Mouse (Mus musculus): ENCODE measurements around the gene Ebf3. TPM values are rescaled to one million over a fixed set of nuclear protein-coding genes. Genes with fewer than 3 reads are reported as not detected.

The Ebf3 gene
- polyA plus RNA-seq, 1 experiment, result 0.19 TPM

DNA sequence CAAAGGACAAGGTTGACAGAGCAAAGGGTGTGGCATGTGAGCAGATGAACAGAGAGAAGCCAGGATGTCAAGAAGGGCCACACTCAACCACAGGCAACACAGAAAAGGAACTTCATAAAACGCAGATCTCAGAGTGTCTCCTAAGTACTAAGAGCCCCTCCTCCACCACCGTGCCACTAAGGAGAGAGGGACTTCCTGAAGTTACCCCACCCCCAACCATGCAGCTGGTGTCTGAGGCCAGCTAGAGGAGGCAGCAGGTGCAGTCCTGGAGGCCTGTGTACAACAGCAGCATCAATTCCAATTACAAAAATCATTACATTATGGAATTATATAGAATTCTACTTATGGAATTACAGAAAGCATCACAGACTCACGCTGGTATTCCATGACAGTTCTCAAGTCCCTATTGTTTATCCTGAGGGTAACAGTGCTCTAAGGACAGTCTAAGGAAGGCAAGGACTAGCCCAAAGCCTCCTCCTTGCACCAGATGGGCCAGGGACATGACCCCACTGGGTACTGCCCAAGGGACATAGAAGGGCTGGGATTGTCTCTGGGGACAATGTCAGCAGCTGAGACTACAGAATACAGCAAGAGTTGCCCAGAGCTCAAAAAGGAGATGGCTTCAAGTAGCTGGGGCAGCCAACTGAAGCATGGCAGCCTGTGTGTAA, 24.8 kb downstream of the Ebf3 start:
- no peak overlapping the region for H3K27ac ChIP-seq (ENCODE audit: insufficient read depth, low read depth, low read length)
- TF ChIP-seq CTCF (IDR thresholded peaks at IDR 0.05; ENCODE audit: low read depth, low read length) (no peak), POLR2A (IDR thresholded peaks at IDR 0.05; ENCODE audit: borderline replicate concordance, low read depth, low read length) (no peak)
- no peaks in the 10 kb centered on the region for H3K4me1 ChIP-seq (ENCODE audit: control insufficient read depth, insufficient read depth, low read length)
- H3K4me3 ChIP-seq (ENCODE audit: insufficient read depth, low read length), result no peak overlapping the region

GRCm38 (mm10) chr7:137278171-137278570, 36.1 kb downstream of the Ebf3 start:
- TF ChIP-seq CTCF (IDR thresholded peaks at IDR 0.05; ENCODE audit: low read depth, low read length) (no peak), POLR2A (IDR thresholded peaks at IDR 0.05; ENCODE audit: borderline replicate concordance, low read depth, low read length) (no peak)
- Histone ChIP-seq H3K4me1 (ENCODE audit: control insufficient read depth, insufficient read depth, low read length) (no peaks in the 10 kb centered on the region), H3K27ac (ENCODE audit: insufficient read depth, low read depth, low read length) (no peak overlapping the region), H3K4me3 (ENCODE audit: insufficient read depth, low read length) (no peak overlapping the region)

GRCm38 (mm10) chr7:137277713-137278112, 36.5 kb downstream of the Ebf3 start:
- no peaks in the 10 kb centered on the region for H3K4me1 ChIP-seq (ENCODE audit: control insufficient read depth, insufficient read depth, low read length)
- H3K27ac ChIP-seq (ENCODE audit: insufficient read depth, low read depth, low read length), result no peak overlapping the region
- no peak overlapping the region for H3K4me3 ChIP-seq (ENCODE audit: insufficient read depth, low read length)
- no peak for TF ChIP-seq CTCF (IDR thresholded peaks at IDR 0.05; ENCODE audit: low read depth, low read length)
- TF ChIP-seq POLR2A (IDR thresholded peaks at IDR 0.05; ENCODE audit: borderline replicate concordance, low read depth, low read length), result no peak

DNA sequence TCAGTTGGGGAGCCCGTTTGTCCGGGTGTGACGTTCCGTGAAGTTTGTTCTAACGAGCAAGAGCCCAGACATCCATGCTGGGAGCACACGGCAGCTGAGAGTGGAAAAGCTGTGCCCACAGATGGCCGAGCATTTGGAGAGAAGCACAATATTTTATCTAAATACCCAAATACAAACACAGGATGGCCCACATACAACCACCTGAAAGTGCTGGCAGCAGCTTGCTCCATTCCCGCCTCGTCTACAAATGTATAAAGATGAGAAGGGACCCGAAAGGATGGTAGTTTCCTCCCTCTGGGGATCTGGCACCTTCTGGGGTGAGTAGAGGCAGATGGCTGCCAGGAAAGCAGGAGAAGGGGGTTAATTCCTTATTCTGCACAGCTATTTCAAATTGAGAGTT, 42.0 kb downstream of the Ebf3 start:
- TF ChIP-seq POLR2A (IDR thresholded peaks at IDR 0.05; ENCODE audit: borderline replicate concordance, low read depth, low read length), result no peak
- TF ChIP-seq CTCF (IDR thresholded peaks at IDR 0.05; ENCODE audit: low read depth, low read length), result no peak
- no peak overlapping the region for H3K4me3 ChIP-seq (ENCODE audit: insufficient read depth, low read length)
- H3K27ac ChIP-seq (ENCODE audit: insufficient read depth, low read depth, low read length), result no peak overlapping the region
- no peaks in the 10 kb centered on the region for H3K4me1 ChIP-seq (ENCODE audit: control insufficient read depth, insufficient read depth, low read length)

GRCm38 (mm10) chr7:137268452-137269155, 45.6 kb downstream of the Ebf3 start:
- H3K4me3 ChIP-seq (ENCODE audit: insufficient read depth, low read length), result no peak overlapping the region
- no peaks in the 10 kb centered on the region for H3K4me1 ChIP-seq (ENCODE audit: control insufficient read depth, insufficient read depth, low read length)
- no peak overlapping the region for H3K27ac ChIP-seq (ENCODE audit: insufficient read depth, low read depth, low read length)
- TF ChIP-seq CTCF (IDR thresholded peaks at IDR 0.05; ENCODE audit: low read depth, low read length), result no peak
- no peak for TF ChIP-seq POLR2A (IDR thresholded peaks at IDR 0.05; ENCODE audit: borderline replicate concordance, low read depth, low read length)

DNA sequence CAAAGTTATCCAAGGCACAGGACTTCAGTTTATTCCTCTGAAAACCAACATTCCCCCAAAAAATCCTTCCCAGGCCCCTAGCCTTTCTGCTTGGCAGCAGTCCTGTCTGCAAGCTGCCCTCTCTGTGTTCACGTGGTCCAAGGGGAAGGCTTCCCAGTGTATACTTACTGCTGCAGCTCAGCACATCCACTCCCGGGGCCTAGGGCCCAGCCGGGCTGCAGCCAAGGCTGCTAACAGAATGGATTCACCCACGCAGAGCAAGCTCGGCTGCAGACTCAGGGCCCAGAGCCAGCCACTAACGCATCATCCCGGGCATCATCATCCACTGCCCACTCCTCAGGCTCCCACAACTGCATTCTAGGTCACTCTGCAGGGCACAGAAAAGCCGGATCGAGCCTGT, 46.8 kb downstream of the Ebf3 start:
- TF ChIP-seq CTCF (IDR thresholded peaks at IDR 0.05; ENCODE audit: low read depth, low read length), result no peak
- TF ChIP-seq POLR2A (IDR thresholded peaks at IDR 0.05; ENCODE audit: borderline replicate concordance, low read depth, low read length), result no peak
- no peak overlapping the region for H3K4me3 ChIP-seq (ENCODE audit: insufficient read depth, low read length)
- no peaks in the 10 kb centered on the region for H3K4me1 ChIP-seq (ENCODE audit: control insufficient read depth, insufficient read depth, low read length)
- H3K27ac ChIP-seq (ENCODE audit: insufficient read depth, low read depth, low read length), result no peak overlapping the region

DNA sequence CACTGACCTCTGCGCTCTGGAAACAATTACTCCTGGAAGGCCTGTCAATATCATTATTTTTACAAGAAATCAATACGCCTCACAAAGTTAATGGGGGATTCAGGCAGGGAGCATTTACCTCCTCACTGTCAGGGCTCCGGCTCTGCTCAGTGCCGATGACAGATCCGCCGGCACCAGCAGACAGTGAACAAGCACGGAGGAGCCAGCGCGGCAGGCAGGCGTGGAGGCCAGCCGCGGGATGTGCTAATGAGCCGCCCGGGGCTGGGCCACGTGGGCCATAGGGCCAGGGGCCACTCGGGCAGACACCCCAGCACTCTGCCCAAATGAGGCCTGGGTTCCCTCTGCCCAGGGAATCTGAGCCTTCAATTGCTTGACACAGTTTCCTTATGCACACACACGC, 47.7 kb downstream of the Ebf3 start:
- no peak overlapping the region for H3K4me3 ChIP-seq (ENCODE audit: insufficient read depth, low read length)
- H3K4me1 ChIP-seq (ENCODE audit: control insufficient read depth, insufficient read depth, low read length), result no peaks in the 10 kb centered on the region

GRCm38 (mm10) chr7:137262330-137262729, 51.9 kb downstream of the Ebf3 start:
- Histone ChIP-seq H3K27ac (ENCODE audit: insufficient read depth, low read depth, low read length) (no peak overlapping the region), H3K4me1 (ENCODE audit: control insufficient read depth, insufficient read depth, low read length) (no peaks in the 10 kb centered on the region), H3K4me3 (ENCODE audit: insufficient read depth, low read length) (no peak overlapping the region)
- no peak for TF ChIP-seq CTCF (IDR thresholded peaks at IDR 0.05; ENCODE audit: low read depth, low read length)
- TF ChIP-seq POLR2A (IDR thresholded peaks at IDR 0.05; ENCODE audit: borderline replicate concordance, low read depth, low read length), result no peak

More for the DNA sequence above, 47.7 kb downstream of the Ebf3 start:
- no peak overlapping the region for H3K27ac ChIP-seq (ENCODE audit: insufficient read depth, low read depth, low read length)
- no peak for TF ChIP-seq POLR2A (IDR thresholded peaks at IDR 0.05; ENCODE audit: borderline replicate concordance, low read depth, low read length)

DNA sequence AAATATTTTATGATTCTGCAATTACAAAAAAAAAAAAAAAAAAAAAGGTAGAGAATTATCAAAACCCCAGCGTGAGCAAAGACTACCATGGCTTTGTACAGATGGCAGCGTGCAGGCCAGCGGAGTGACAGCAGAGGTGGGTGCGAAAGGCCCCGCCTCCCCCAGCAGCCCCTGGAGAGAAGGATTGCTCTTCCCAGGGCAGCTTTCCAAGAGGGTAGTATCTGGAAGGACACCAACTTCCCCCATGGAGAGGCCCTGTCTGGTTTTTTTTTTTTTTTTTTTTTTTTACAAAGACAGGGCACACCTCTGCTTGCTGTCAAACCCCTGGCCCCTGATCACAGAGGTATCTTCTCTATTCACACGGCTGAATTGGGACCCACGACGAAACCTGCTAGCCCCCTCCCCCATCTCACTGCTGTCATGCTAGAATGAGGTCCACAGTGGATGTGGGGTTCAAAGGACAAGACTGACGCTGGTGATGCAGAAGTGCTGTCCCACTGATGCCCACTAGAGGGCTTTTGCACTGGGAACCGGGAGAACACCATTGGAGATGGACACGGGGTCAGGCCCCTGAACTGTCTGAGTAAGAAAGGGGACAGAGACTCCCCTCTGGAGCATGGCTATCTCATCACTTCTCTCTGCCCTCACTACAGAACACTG, 67.9 kb downstream of the Ebf3 start:
- no peak overlapping the region for H3K27ac ChIP-seq (ENCODE audit: insufficient read depth, low read depth, low read length)
- TF ChIP-seq POLR2A (IDR thresholded peaks at IDR 0.05; ENCODE audit: borderline replicate concordance, low read depth, low read length) (no peak), CTCF (IDR thresholded peaks at IDR 0.05; ENCODE audit: low read depth, low read length) (peak; percentile 46)
- no peaks in the 10 kb centered on the region for H3K4me1 ChIP-seq (ENCODE audit: control insufficient read depth, insufficient read depth, low read length)
- H3K4me3 ChIP-seq (ENCODE audit: insufficient read depth, low read length), result no peak overlapping the region

GRCm38 (mm10) chr7:137244839-137245238, 69.4 kb downstream of the Ebf3 start:
- no peak overlapping the region for H3K4me3 ChIP-seq (ENCODE audit: insufficient read depth, low read length)
- H3K4me1 ChIP-seq (ENCODE audit: control insufficient read depth, insufficient read depth, low read length), result no peaks in the 10 kb centered on the region
- no peak overlapping the region for H3K27ac ChIP-seq (ENCODE audit: insufficient read depth, low read depth, low read length)
- TF ChIP-seq POLR2A (IDR thresholded peaks at IDR 0.05; ENCODE audit: borderline replicate concordance, low read depth, low read length) (no peak), CTCF (IDR thresholded peaks at IDR 0.05; ENCODE audit: low read depth, low read length) (no peak)

All from bone marrow macrophage, adult 2 months (primary cell).